Mouse (Mus musculus) stomach, postnatal 0 days (tissue): Measurements from ENCODE around the gene Sim2. TPM values are rescaled to one million over a fixed set of nuclear protein-coding genes. Genes with fewer than 3 reads are reported as not detected.
A peak's percentile ranks its signal among the peaks of the same experiment; 100 is the strongest.

Experiments
- ATAC-seq: fragments of 200-750 bp; cut with Nextera tagmentation; 2 replicates; pipeline ENCODE4 v1.8.0; 2017; ENCODE audit not compliant: low FRiP score, low TSS enrichment
- DNase-seq: peaks from one replicate; pipeline ENCODE4 v3.0.0-alpha.2; 2016; ENCODE audit warnings: low spot score
- H3K27ac ChIP-seq: fragments of 300-500 bp; sonication (generic); replicated peaks from 2 replicates; pipeline ENCODE4 v1.5.1; 2014; ENCODE audit warnings: mild to moderate bottlenecking, control low read depth
- H3K27me3 ChIP-seq: fragments of 300-500 bp; sonication (generic); 2 replicates; pipeline ENCODE4 v1.6.1; 2014; ENCODE audit warnings: low read length; ENCODE audit not compliant: control insufficient read depth, insufficient read depth
- H3K36me3 ChIP-seq: fragments of 300-500 bp; sonication (generic); 2 replicates; pipeline ENCODE4 v1.6.1; 2014; ENCODE audit warnings: low read length, mixed read lengths; ENCODE audit not compliant: control insufficient read depth, insufficient read depth
- H3K4me1 ChIP-seq: fragments of 300-500 bp; sonication (generic); replicated peaks from 2 replicates; pipeline ENCODE4 v1.6.1; 2014; ENCODE audit warnings: antibody characterized with exemption; ENCODE audit not compliant: control insufficient read depth, insufficient read depth
- H3K4me2 ChIP-seq: fragments of 300-500 bp; sonication (generic); replicated peaks from 2 replicates; pipeline ENCODE4 v1.6.1; 2014; ENCODE audit warnings: low read depth, mild to moderate bottlenecking, control low read depth, moderate library complexity
- H3K4me3 ChIP-seq: fragments of 300-500 bp; sonication (generic); 2 replicates; pipeline ENCODE4 v1.5.1; 2014; ENCODE audit warnings: low read depth, low read length, control low read depth
- H3K9ac ChIP-seq: fragments of 300-500 bp; sonication (generic); 2 replicates; pipeline ENCODE4 v1.6.1; 2014; ENCODE audit warnings: mild to moderate bottlenecking, low read length, control low read depth, mixed read lengths
- H3K9me3 ChIP-seq: fragments of 300-500 bp; sonication (generic); 2 replicates; pipeline ENCODE4 v1.6.1; 2016; ENCODE audit warnings: low read length; ENCODE audit not compliant: control insufficient read depth
- CTCF ChIP-seq: IDR thresholded peaks from 2 replicates; pipeline ENCODE4 v1.5.1; 2016; ENCODE audit warnings: antibody characterized with exemption, low read depth, mild to moderate bottlenecking, moderate library complexity
- EP300 ChIP-seq: optimal IDR thresholded peaks from 2 replicates; pipeline ENCODE3; 2016; ENCODE audit warnings: antibody characterized with exemption
- WGBS: fragments of 180-500 bp; shearing (Covaris S2); extraction: QIAGEN DNeasy Blood & Tissue Kit; methylation state at CpG from one replicate; pipeline ENCODE4 v1.1.7; 2014; 5-methylcytosine and 5-hydroxymethylcytosine counted together
- polyA plus RNA-seq: library from polyadenylated mRNA; unstranded; fragments of >200 nt; fragmentation: Nextera tagmentation; extraction: Ambion mirVana; gene quantifications from 2 replicates; pipeline ENCODE4 v1.2.1, GENCODE M21; 2015

Gene Sim2
- polyA plus RNA-seq, 1 experiment from 2014 or later: 0.17 TPM

DNA sequence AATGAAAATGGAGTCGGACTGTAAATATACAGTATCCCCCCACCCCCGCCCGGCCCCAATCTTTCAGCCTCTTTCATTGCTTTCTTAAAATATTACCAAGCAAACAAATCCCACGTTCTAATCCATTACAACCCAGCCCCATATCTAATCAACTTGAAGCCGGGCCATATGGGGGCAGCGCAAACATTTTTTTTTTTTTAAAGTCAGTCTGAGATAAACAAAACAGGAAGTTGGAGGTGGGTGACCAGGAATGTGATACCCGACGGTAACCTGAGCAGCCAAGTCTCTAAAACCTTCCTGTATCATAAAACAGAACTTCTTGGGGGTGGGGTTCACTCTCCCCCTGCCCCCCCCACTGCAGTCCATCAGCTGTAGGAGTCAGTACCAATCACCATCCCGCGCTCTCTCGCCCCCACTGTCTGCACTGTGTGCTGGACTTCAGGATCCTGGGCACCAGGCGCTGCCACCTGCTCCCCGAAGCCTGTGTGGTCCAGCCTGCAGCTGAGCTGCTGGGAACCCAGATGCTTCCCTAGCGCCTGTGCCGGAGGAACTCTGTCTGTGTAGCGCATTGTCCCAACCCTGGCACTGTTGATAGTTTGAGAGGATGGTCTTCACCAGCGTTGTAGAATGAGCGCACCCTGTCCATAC lies 43.5 kb upstream of the Sim2 start:
- H3K9ac ChIP-seq: no peak overlapping the region
- TF ChIP-seq CTCF (no peak), EP300 (no peak)
- DNase-seq (no peak), ATAC-seq (no peak)
- 0 out of 2 replicates have a peak overlapping the region, but pooled peaks have one; percentile 8 for H3K4me2 ChIP-seq
- no peaks in the 10 kb centered on the region for H3K36me3 ChIP-seq
- H3K27me3 ChIP-seq: 0 out of 2 replicates have a peak, but pooled peaks cover 2% of the 10 kb centered on the region
- no peak overlapping the region for H3K4me3 ChIP-seq
- WGBS: 33% methylated on average over 18 of the region's 18 CpGs
- H3K9me3 ChIP-seq: no peaks in the 10 kb centered on the region
- no peaks in the 10 kb centered on the region for H3K4me1 ChIP-seq
- H3K27ac ChIP-seq: no peak overlapping the region

DNA sequence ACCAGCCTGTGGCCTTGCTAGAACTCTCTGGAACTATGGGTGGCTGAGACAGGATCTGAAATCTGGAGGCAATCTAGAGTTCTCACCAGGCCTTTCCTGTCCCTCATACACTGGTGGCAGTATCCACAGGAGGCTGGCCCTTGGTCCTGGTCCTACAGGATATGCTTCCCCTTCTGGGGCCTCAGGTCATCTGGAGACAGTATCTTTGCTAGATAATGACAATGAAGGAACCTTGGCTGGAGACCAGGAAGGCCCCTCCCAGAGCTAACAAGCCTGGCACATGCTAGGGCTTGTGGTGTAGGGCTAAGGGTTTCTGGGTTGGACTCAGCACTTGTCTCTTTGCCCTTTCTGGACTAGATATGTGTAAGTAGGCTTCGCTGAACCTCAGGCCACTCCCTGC lies 40.9 kb upstream of the Sim2 start:
- WGBS: 63% methylated on average over 1 of the region's 1 CpGs
- no peak overlapping the region for H3K4me3 ChIP-seq
- 0 out of 2 replicates have a peak, but pooled peaks cover 1% of the 10 kb centered on the region for H3K27me3 ChIP-seq
- H3K9ac ChIP-seq: no peak overlapping the region
- H3K36me3 ChIP-seq: no peaks in the 10 kb centered on the region
- no peaks in the 10 kb centered on the region for H3K9me3 ChIP-seq
- TF ChIP-seq CTCF (no peak), EP300 (no peak)
- H3K4me1 ChIP-seq: no peaks in the 10 kb centered on the region
- ATAC-seq: no peak
- no peak overlapping the region for H3K27ac ChIP-seq
- no peak for DNase-seq
- no peak overlapping the region for H3K4me2 ChIP-seq

DNA sequence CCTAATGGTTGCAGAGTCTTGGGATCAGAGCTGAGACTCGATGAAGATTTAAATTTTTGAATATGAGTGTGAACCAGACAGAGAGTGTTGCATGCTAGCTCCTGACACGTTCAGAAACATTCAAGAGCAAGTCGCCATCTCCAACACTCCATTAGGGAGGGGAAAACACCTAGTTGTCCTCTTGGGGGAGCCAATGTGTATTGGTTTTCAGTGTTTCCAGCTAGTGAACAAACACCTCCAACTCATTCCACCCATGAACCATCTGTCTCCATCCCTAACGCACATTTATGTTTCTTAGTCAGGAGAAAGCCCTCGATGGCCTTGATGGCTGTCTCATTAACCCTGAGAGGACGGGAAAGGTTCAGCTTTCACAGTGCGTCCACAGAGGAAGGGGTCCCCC lies 39.7 kb upstream of the Sim2 start:
- TF ChIP-seq CTCF: peak; percentile 23; the same call in 1 of the 2 replicates
- TF ChIP-seq EP300: no peak
- DNase-seq: no peak
- Histone ChIP-seq H3K27ac (no peak overlapping the region), H3K4me1 (no peaks in the 10 kb centered on the region), H3K9ac (no peak overlapping the region), H3K4me3 (no peak overlapping the region), H3K4me2 (no peak overlapping the region), H3K36me3 (no peaks in the 10 kb centered on the region), H3K27me3 (no peaks in the 10 kb centered on the region), H3K9me3 (no peaks in the 10 kb centered on the region)
- ATAC-seq: no peak
- WGBS: 41% methylated on average over 7 of the region's 7 CpGs

DNA sequence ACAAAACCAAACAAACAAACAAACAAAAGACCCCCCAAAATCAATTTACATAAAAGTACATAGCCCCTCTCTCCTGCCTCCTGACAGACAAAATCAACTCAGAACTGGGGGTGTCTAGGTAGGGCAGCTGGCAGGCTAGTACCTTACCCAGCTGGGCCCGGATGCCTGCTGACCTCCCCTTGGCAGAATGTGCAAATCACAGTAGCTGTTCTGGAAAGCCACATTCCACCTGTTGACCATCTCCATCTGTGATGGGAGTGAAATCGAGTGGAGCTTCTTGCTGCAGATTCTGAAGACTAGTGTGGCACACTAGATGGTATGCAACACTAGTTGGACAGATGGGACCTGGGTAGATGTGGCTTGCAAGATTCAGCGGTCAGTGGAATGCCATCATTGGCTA lies 34.4 kb upstream of the Sim2 start:
- no peaks in the 10 kb centered on the region for H3K4me1 ChIP-seq
- H3K36me3 ChIP-seq: no peaks in the 10 kb centered on the region
- TF ChIP-seq CTCF: no peak
- H3K4me2 ChIP-seq: no peak overlapping the region
- no peak overlapping the region for H3K9ac ChIP-seq
- no peaks in the 10 kb centered on the region for H3K9me3 ChIP-seq
- ATAC-seq: no peak
- DNase-seq: no peak
- no peak overlapping the region for H3K4me3 ChIP-seq
- WGBS: 86% methylated on average over 3 of the region's 3 CpGs
- H3K27me3 ChIP-seq: no peaks in the 10 kb centered on the region
- no peak overlapping the region for H3K27ac ChIP-seq

DNA sequence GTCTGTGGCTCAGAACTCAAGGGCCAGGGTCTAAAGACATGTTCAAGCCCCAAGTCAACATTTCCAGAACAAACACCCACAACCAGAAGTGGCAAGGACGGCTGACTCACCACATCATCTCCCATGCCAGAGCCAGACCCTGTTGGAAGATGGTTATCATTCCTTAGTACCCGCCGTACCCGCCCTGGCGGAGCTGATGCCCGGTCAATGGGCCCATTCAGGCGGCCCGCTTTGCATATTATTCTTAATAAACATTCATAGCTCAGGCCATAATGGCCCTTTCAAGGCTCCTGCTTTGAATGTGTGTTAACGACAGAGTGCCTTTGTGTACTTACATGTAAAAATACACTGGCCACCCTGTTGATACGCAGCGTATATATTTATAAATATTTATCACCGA lies 29.6 kb upstream of the Sim2 start:
- no peaks in the 10 kb centered on the region for H3K4me1 ChIP-seq
- no peaks in the 10 kb centered on the region for H3K27me3 ChIP-seq
- no peaks in the 10 kb centered on the region for H3K9me3 ChIP-seq
- 76% methylated on average over 12 of the region's 12 CpGs for WGBS
- no peak overlapping the region for H3K4me3 ChIP-seq
- no peak for DNase-seq
- H3K36me3 ChIP-seq: no peaks in the 10 kb centered on the region
- TF ChIP-seq CTCF: no peak
- no peak for TF ChIP-seq EP300
- H3K27ac ChIP-seq: no peak overlapping the region
- ATAC-seq: no peak
- H3K9ac ChIP-seq: no peak overlapping the region
- no peak overlapping the region for H3K4me2 ChIP-seq

DNA sequence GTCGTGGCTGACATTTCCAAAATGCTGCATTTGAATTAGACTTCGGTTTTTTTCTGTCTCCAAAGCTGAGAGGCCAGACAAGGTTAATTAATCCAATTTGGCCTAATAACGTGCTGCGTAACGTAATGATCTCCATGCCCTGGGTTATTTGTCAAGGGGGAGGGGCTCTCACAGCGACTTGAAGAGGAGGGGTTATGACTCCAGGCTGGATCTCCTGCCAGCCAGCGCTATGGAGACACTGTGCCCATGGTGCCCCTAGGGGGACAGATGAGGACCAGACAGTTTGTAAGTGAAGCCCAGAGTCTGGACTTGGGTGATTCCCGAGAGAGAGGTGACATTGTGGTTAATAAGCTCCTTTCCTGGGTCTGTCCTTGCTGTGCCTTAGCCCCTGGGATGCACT lies 29.2 kb upstream of the Sim2 start:
- no peak for TF ChIP-seq CTCF
- TF ChIP-seq EP300: no peak
- H3K36me3 ChIP-seq: no peaks in the 10 kb centered on the region
- no peak overlapping the region for H3K4me2 ChIP-seq
- ATAC-seq: no peak
- no peaks in the 10 kb centered on the region for H3K4me1 ChIP-seq
- H3K27ac ChIP-seq: no peak overlapping the region
- H3K4me3 ChIP-seq: no peak overlapping the region
- no peak for DNase-seq
- WGBS: 55% methylated on average over 8 of the region's 8 CpGs
- H3K9me3 ChIP-seq: no peaks in the 10 kb centered on the region
- no peak overlapping the region for H3K9ac ChIP-seq
- no peaks in the 10 kb centered on the region for H3K27me3 ChIP-seq
